ENCODE assay signal across 8 mouse cellular contexts in genomic region chr11:3201326-3202230, GRCm38 (mm10). TPM values are rescaled to one million over a fixed set of nuclear protein-coding genes. Genes with fewer than 3 reads are reported as not detected.
DNase-seq lines count a peak whose midpoint lies in the region; ATAC-seq and TF ChIP-seq lines count a peak whose summit lies in the region.

No protein-coding gene starts in this region.

- peaks cover 2% of the 10 kb centered on the region; the same call in 1 of the 2 replicates for H3K36me3 ChIP-seq in forebrain, embryonic 11.5 days (ENCODE audit: control insufficient read depth, insufficient read depth, low read length)
- H3K36me3 ChIP-seq in kidney, embryonic 16.5 days (ENCODE audit: insufficient read depth, low read length) = peaks cover 9% of the 10 kb centered on the region; the same call in 1 of the 2 replicates

- H3K27ac ChIP-seq in layer of hippocampus, adult 2 months = peak overlapping the region; percentile 83; the same call in 1 of the 2 replicates
- H3K27ac ChIP-seq in bone marrow, adult 2 months (ENCODE audit: control insufficient read depth, insufficient read depth, low read depth, low read length, poor library complexity) = peak overlapping the region; percentile 95
- no peak overlapping the region for H3K27ac ChIP-seq in forebrain, embryonic 11.5 days (ENCODE audit: low read depth, low read length)
- H3K27ac ChIP-seq in kidney, embryonic 16.5 days (ENCODE audit: low read length) = peak overlapping the region; percentile 8; the same call in 1 of the 2 replicates

- DNase-seq in layer of hippocampus, adult 2 months (ENCODE audit: low spot score in 2 of 2) = no peak
- DNase-seq in layer of hippocampus, adult 9-10 months (ENCODE audit: low spot score) = no peak
- DNase-seq in forebrain, embryonic 11.5 days (ENCODE audit: low spot score) = no peak
- DNase-seq in adrenal gland, postnatal 4 days (ENCODE audit: low spot score in 2 of 2) = no peak
- no peak for DNase-seq in thymus, postnatal 0 days (ENCODE audit: low spot score)

- ATAC-seq in forebrain, embryonic 11.5 days (replicated peaks; ENCODE audit: low FRiP score) = no peak
- no peak for ATAC-seq in kidney, embryonic 16.5 days (ENCODE audit: low FRiP score, low TSS enrichment)
- peak; percentile 0; the same call in 1 of the 2 replicates for ATAC-seq in megakaryocyte, adult 5-6 weeks (ENCODE audit: poor library complexity, severe bottlenecking)

- no peak for TF ChIP-seq POLR2A in bone marrow, adult 2 months (IDR thresholded peaks at IDR 0.05; ENCODE audit: borderline replicate concordance, control insufficient read depth, low read depth, low read length)

- WGBS in bone marrow, adult 2 months = 3% methylated on average over 16 of the region's 16 CpGs
- 10% methylated on average over 16 of the region's 16 CpGs for WGBS in forebrain, embryonic 11.5 days
- 6% methylated on average over 16 of the region's 16 CpGs for WGBS in kidney, embryonic 16.5 days

- H3K9ac ChIP-seq in forebrain, embryonic 11.5 days (ENCODE audit: low read length) = peak overlapping the region; percentile 28; the same call in 1 of the 2 replicates
- peak overlapping the region; percentile 44; the same call in 1 of the 2 replicates for H3K9ac ChIP-seq in kidney, embryonic 16.5 days (replicated peaks; ENCODE audit: low read length)

- TF ChIP-seq CTCF in layer of hippocampus, adult 2 months (conservative IDR thresholded peaks at IDR 0.05) = no peak
- no peak for TF ChIP-seq CTCF in bone marrow, adult 2 months (IDR thresholded peaks at IDR 0.05; ENCODE audit: control insufficient read depth, insufficient read depth, low read length)

- no peaks in the 10 kb centered on the region for H3K4me1 ChIP-seq in bone marrow, adult 2 months (ENCODE audit: control insufficient read depth, insufficient read depth, low read length)
- H3K4me1 ChIP-seq in forebrain, embryonic 11.5 days (replicated peaks; ENCODE audit: control insufficient read depth, insufficient read depth, low read length) = no peaks in the 10 kb centered on the region
- no peaks in the 10 kb centered on the region for H3K4me1 ChIP-seq in kidney, embryonic 16.5 days (ENCODE audit: insufficient read depth, low read length)

- peak overlapping the region; percentile 33 for H3K4me3 ChIP-seq in layer of hippocampus, adult 2 months
- H3K4me3 ChIP-seq in bone marrow, adult 2 months (replicated peaks; ENCODE audit: control insufficient read depth, low read depth, low read length) = peak overlapping the region; percentile 86
- peak overlapping the region; percentile 36 for H3K4me3 ChIP-seq in forebrain, embryonic 11.5 days (ENCODE audit: low read depth, low read length)
- peak overlapping the region; percentile 44 for H3K4me3 ChIP-seq in kidney, embryonic 16.5 days (ENCODE audit: low read length)

- H3K9me3 ChIP-seq in forebrain, embryonic 11.5 days (ENCODE audit: control insufficient read depth, low read length) = no peaks in the 10 kb centered on the region
- H3K9me3 ChIP-seq in kidney, embryonic 16.5 days (ENCODE audit: low read length) = no peaks in the 10 kb centered on the region

- peak overlapping the region; percentile 22; the same call in 1 of the 2 replicates for H3K4me2 ChIP-seq in forebrain, embryonic 11.5 days (ENCODE audit: low read depth, low read length, severe bottlenecking)
- H3K4me2 ChIP-seq in kidney, embryonic 16.5 days (replicated peaks; ENCODE audit: low read depth, low read length) = peak overlapping the region; percentile 15

- no peaks in the 10 kb centered on the region for H3K27me3 ChIP-seq in forebrain, embryonic 11.5 days (ENCODE audit: control insufficient read depth, insufficient read depth, low read length)
- H3K27me3 ChIP-seq in kidney, embryonic 16.5 days (ENCODE audit: insufficient read depth, low read length) = no peaks in the 10 kb centered on the region

RNA-seq across cellular contexts. Expression of gene Eif4enif1, which starts 0.6 kb away (rescaled TPM):
- total RNA-seq in layer of hippocampus, adult 2 months (2021) = 10 to 100 TPM; 67.7 to 80.6 TPM
- polyA plus RNA-seq in bone marrow, adult 2 months (2011; ENCODE audit: insufficient read depth, insufficient read length, low replicate concordance, missing spikeins) = 42.6 and 52.7 TPM in 2 replicates
- 75.0 and 76.2 TPM in 2 replicates for polyA plus RNA-seq in forebrain, embryonic 11.5 days (2014; fragmentation: Nextera tagmentation; extraction: Ambion mirVana)
- 47.8 and 49.5 TPM in 2 replicates for polyA plus RNA-seq in kidney, embryonic 16.5 days (2015; fragmentation: Nextera tagmentation; extraction: Ambion mirVana)
- total RNA-seq in megakaryocyte, adult 5-6 weeks (2015) = 76.8 and 80.1 TPM in 2 replicates
- 44.9 and 50.7 TPM in 2 replicates for total RNA-seq in megakaryocyte, adult 5-6 weeks (2017)
- 10 to 100 TPM; 83.8 to 86.9 TPM for total RNA-seq in adrenal gland, postnatal 4 days (2021)
- polyA plus RNA-seq in thymus, postnatal 0 days (2015; fragmentation: Nextera tagmentation; extraction: Ambion mirVana) = 26.9 and 29.6 TPM in 2 replicates

RNA-seq across cellular contexts. Expression of gene Sfi1, which starts 8.3 kb away (rescaled TPM):
- total RNA-seq in layer of hippocampus, adult 2 months (2021) = 10 to 100 TPM; 74.8 to 78.6 TPM
- 15.6 and 33.5 TPM in 2 replicates for polyA plus RNA-seq in bone marrow, adult 2 months (2011; ENCODE audit: insufficient read depth, insufficient read length, low replicate concordance, missing spikeins)
- polyA plus RNA-seq in forebrain, embryonic 11.5 days (2014; fragmentation: Nextera tagmentation; extraction: Ambion mirVana) = 12.9 and 14.9 TPM in 2 replicates
- polyA plus RNA-seq in kidney, embryonic 16.5 days (2015; fragmentation: Nextera tagmentation; extraction: Ambion mirVana) = 15.2 and 20.7 TPM in 2 replicates
- total RNA-seq in megakaryocyte, adult 5-6 weeks (2015) = 6.0 and 12.5 TPM in 2 replicates
- 7.5 and 9.6 TPM in 2 replicates for total RNA-seq in megakaryocyte, adult 5-6 weeks (2017)
- total RNA-seq in adrenal gland, postnatal 4 days (2021) = 100 to 1,000 TPM in 1 of 2 experiments, 10 to 100 TPM in 1; 95.0 to 117 TPM
- 9.7 and 14.0 TPM in 2 replicates for polyA plus RNA-seq in thymus, postnatal 0 days (2015; fragmentation: Nextera tagmentation; extraction: Ambion mirVana)

Comparison
In these comparisons a context has a peak if more than half of its experiments do, and no peak if none do; other contexts are left out.
1. H3K4me3 ChIP-seq: peak in every context shown above with its lines; median percentile 86 in bone marrow, adult 2 months; 44 in kidney, embryonic 16.5 days; 36 in forebrain, embryonic 11.5 days; 33 in layer of hippocampus, adult 2 months.